Mouse (Mus musculus): ENCODE data around the gene Map3k5.

Map3k5 gene

DNA sequence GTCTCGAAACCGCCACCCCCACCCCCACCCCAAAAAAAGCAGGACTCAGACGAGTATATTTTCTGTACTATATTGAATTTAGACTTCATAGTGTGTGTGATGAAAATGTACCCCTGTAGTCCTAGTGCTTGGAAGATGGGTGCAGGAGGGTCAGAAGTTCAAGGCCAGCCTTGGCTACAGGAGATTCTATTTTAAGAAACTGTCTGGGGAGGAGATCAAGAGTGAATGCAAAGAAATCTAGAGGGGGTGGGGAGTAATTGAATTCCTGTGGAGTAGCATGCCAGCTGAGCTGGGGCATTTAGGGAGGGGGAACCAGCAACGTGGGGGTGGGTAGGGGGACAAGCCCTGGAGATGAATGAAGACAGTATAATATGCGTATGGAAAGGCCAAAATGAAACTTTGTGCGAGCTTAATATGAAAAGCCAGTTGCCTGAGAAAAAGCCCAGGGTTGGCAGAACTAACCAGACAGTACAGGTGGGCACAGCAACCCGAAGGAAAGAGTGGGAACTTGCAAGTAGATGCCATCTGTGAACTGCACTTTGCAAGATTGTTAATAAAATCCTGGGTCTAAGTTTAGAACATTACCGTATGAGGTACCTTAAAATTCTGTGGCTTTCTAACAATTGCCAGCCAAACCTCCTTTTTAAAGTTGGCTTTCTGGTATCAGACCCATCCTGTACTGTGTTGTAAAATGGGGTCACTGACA is 222.9 kb downstream of the Map3k5 start:
- no peak for DNase-seq (ENCODE audit: low spot score)

DNA sequence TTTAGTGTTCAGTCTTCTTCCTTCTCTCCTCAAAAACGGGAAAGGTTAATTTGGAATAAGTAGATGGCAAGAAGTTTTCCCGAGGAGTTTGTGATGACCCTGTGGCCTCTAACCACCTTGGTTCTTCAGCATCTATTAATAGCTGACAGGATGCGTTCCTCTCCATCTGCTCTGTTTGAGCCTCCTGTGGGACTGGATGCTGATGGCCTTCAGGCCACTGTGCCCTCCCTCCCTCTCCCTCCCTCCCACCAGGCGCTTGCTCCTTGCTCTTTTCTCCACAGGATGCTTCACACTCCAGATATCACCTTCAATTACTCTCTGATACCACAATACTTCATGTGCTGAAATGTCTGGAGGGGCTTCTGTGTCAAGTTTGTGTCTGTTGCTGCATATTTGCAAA is 224.5 kb downstream of the Map3k5 start:
- no peak for DNase-seq (ENCODE audit: low spot score)

DNA sequence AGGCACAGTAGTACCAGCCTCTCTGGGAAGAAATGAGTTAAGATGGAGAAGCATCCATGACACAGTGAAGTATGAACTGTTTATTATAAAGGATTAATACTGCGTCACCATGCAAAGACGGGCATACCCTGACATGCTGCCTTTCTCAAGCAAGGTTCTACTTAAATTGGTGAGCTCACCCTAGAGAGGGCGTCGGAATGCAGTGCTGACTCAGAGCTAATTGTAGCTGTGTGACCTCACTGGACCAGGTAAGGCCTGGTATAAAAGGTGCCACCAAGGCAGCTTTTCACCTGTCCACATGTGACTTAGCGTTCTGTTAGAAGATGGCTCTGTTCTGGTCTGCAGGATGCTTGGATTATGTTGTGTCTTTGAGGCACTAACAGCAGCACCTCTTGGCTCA is 225.0 kb downstream of the Map3k5 start:
- DNase-seq (ENCODE audit: low spot score) = no peak

GRCm38 (mm10) chr10:20160914-20161313 is 226.6 kb downstream of the Map3k5 start:
- DNase-seq (ENCODE audit: low spot score) = no peak

DNA sequence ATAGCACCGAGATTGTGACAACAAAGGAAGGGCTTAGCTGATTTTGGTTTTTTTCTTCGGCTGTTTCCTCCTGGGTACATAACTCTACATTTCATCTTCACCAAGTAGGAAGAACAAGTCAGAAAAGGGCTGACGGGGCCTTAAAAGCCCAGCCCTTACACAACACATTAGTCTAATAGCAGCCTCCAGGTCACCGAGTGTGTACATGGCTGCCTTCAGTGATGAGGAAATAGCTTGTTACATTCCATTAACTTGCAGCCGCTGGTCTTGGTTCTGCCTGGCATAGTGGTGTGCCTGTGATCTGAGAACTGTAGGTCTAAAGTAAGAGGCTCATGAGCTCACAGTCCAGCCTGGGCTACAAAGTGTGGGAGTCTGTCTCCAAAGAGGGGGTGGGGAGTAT is 230.5 kb downstream of the Map3k5 start:
- DNase-seq (ENCODE audit: low spot score) = no peak

GRCm38 (mm10) chr10:20166797-20167196 is 232.5 kb downstream of the Map3k5 start:
- no peak for DNase-seq (ENCODE audit: low spot score)

DNA sequence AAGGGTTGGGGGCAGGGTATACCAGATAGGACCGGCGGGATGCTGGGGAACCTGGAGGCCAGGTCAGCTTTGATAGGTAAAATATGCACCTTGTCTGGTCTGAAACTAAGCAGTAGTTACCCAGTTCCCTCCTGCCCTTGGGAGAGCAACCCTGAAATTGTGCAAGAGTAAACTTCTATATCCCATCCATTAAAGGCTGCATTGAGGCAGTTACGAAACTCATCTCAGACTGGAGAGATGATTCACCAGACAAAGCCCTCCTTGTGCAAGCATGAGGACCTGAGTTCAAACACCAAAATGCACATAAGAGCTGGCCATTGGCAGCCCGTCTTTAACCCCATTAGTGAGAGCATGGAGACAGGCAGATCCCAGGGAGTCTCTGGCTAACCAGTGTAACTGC is 233.2 kb downstream of the Map3k5 start:
- DNase-seq (ENCODE audit: low spot score) = no peak

- no peak for DNase-seq (ENCODE audit: low spot score)
Observed at GRCm38 (mm10) chr10:20169182-20169674, 235.0 kb downstream of the Map3k5 start.

GRCm38 (mm10) chr10:20169927-20170604 is 235.8 kb downstream of the Map3k5 start:
- no peak for DNase-seq (ENCODE audit: low spot score)

GRCm38 (mm10) chr10:20170605-20171088 is 236.4 kb downstream of the Map3k5 start:
- peak; percentile 90 for DNase-seq (ENCODE audit: low spot score)

DNA sequence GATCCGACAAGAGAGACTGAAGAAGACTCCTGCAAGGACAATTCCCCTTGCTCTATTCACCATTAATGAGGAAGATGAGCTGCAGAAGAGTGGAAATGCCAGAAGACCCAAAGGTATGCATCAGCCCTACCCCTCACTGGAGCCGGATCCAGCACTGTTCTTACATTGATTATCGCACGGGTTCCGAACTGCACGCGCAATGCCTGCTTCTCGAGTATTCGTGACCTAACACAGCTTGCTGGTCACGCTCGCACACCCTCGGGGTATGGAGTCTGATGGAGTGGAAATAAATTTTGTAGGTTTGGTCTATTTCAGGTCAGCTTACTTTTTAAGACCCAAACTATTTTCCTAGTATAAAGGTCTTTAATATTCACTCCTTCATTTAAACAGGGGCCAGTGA is 236.9 kb downstream of the Map3k5 start:
- peak; percentile 43 for DNase-seq (ENCODE audit: low spot score)

DNA sequence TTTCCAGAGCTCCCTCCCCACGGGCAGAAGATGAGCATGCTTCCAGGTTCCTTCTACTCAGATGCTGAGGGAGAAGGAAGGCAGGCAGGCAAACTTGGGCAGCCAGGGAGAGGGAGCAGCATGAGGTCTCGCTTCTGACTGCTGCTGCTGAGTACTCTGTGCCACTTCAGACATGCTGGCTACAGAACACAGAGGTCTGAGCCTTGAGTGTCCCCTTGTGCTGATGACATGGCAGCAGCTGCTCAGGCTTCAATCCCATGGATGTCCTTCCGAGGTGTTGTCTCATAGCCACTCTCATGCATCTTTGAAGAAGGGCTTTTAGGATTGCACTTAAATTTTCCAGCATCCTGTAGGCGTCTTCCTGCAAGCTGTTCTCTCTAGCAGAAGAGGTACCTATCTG is 237.5 kb downstream of the Map3k5 start:
- peak; percentile 27 for DNase-seq (ENCODE audit: low spot score)

DNA sequence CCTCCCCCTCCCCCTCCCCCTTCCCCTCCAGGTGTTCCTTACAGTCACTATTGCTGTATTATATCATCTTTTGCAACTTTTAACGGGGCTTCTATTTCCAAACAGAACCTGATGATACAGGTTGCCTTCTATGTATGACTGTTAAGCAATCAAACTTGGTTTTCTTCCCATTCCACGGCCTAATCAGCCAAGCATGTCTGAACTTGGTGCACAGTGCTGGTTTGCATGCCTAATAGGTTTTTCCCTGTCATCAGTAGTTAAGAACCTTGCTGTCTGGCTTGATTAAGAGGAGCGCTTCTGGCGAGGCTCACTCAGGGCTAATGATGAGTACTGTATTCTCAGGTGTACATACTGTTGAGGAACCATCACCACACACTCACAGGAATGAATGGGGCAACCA is 239.5 kb downstream of the Map3k5 start:
- no peak for DNase-seq (ENCODE audit: low spot score)

DNA sequence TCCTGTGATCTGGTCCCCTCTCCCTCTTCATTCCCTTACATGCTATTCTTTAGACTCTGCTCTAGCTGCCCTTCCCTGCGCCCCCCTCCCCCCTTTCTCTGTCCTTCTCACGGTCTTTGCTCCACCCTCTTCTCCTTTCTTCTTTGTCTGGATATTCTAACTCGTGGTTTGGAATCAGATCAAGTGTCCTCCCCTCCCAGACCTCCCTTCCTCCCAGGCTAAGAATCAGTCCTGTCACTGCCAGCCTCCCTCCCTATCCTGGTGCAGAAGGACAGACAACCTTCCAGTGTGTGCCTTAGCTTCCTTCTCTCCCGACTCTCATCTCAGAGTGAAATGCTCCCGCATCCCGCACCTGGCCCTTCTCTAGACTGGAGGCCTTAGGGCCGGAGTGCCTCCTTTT is 241.8 kb downstream of the Map3k5 start:
- peak; percentile 45 for DNase-seq (ENCODE audit: low spot score)

DNA sequence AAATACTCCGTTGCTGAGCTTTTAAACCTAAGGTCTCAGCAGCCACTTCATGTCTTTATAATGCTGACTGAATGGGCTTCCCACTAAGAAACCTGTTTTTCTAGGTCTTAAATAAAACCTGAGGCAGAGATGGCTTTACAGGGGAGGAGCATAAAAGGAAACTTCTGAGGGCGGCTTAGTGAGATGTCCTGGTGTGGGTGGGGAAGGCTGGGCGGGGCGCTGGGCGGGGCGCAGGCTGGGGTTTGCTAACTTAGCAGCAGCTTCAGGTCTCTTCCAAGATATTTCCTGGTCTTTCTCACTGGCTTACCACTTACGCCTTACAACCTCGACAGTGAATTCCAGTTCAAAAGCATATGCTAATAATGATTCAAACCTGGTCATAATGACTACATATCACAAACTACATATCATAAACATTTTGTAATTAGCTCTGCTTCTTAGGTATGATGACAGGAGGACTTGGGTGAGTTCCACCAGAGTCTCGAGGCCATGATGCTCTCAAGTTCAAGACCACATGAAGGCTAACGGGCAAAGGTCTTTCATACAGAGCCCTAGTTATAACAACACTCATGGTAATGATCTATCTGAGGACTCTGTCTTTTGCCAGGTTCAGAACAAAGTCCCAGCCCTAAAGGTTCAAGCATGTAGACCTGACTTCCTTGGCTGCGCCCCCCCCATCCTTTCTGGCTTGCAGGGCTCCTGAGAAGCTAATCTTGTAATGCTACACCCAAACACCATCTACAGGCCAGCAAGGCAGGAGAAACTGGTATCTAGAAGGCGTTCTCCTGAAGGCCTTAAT is 244.7 kb downstream of the Map3k5 start:
- no peak for DNase-seq (ENCODE audit: low spot score)

DNA sequence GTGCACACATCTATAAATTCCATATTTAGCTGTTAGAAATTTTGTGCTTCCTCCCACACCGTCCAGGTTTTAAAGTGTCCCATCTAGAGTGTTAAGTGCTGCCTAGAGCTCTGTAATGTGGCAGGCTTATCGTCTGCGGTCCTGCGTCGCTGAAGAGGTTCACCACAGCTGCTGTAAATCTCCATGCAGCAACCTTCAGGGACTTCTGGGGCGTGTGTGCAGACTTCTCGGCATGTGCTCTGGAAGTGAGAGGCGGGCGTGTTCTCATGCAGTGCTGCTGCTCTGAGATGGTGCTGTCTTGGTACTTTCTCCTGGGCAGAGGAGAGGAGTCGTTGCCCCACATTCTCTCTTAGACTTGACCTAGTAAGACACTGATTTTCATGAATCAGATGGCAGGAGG is 246.9 kb downstream of the Map3k5 start:
- DNase-seq (ENCODE audit: low spot score) = no peak

DNA sequence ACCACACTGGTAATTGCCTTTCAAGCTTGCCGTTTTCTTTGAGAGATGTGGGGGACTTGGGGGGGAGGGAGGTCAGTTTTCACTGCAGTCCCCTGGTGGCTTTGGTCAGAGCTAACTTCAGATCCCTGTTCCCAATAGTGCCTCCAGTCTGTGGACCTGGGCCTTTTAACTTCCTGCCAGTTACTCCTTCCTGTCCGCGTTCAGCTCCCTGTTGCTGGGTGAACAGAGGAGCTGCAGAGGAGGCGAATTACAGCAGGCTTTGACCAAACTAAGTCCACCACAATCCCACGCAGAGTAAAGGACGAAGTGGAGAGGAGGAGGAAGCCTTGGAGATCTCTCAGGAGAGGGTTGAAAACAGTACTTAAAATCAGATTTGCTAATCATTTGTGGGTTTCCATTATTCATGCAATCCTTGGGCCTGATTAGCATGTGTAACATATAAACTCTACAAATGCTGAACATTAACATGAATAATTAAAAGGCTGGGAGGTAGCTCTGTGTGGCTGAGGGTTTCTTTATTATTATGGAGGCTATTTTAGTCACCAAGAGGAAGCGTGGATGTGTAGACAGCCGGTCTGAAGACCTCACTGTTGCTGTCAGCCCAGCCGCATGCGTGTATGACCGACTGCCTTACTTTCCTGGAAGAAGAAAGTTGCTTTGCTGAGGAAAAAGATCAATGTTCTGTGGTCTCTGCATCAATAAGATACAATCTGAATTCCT is 247.6 kb downstream of the Map3k5 start:
- DNase-seq (ENCODE audit: low spot score) = no peak

DNA sequence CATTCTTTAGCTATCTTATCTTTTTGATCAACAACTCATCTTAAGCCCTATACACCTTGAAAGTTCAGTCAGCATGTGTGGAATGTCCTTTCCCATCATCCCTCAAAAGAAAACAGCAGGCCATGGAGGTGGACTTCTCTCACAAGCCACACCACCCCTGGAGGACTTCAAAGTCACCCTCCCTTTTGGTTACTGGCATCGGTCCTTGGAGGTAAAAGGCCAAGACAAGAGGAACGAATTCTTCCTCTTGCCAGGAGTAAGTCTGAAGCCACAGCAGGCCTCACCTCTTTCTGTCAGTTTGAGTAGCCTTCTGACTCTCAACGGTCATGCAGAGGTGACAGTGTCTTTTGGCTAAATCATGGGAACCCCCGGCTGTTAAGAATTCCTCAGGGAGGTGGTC is 250.1 kb downstream of the Map3k5 start:
- no peak for DNase-seq (ENCODE audit: low spot score)

- DNase-seq (ENCODE audit: low spot score) = no peak
Observed at GRCm38 (mm10) chr10:20185264-20185663, 251.0 kb downstream of the Map3k5 start.

GRCm38 (mm10) chr10:20185806-20186205 is 251.5 kb downstream of the Map3k5 start:
- DNase-seq (ENCODE audit: low spot score) = no peak

- no peak for DNase-seq (ENCODE audit: low spot score)
Observed at GRCm38 (mm10) chr10:20186800-20187273, 252.6 kb downstream of the Map3k5 start.

All from layer of hippocampus, adult 11-12 months (tissue).